Mouse (Mus musculus): ENCODE measurements around the gene Zfp423.

DNA sequence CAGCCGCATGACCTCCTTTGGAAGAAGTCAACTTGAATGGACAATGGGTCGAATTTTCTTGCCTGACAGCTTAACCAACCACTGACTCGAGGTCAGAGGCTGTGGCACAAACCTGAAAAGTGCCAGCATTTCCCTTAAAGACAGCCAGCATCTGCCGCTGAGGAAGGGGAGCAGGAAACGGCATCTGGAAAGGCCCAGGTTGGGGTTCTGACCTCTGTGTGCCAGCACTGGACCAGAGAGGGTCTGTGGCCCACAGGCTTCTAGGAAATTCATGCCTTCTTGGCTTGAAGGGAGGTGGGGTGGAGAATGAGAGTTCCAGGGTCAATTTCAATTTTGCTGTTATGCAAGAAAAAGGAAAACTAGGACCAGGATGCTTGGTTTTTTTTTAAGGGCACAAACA is 124.7 kb downstream of the Zfp423 start:
- TF ChIP-seq CTCF (IDR thresholded peaks at IDR 0.05; ENCODE audit: borderline replicate concordance, insufficient read depth, low read length) (no peak), POLR2A (IDR thresholded peaks at IDR 0.05; ENCODE audit: low read depth, low read length) (no peak)
